Mouse (Mus musculus) forebrain, embryonic 15.5 days (tissue): ENCODE measurements around the gene Ncoa3. TPM values are rescaled to one million over a fixed set of nuclear protein-coding genes. Genes with fewer than 3 reads are reported as not detected.
"Not testable (repeated sequence)": the region's sequence is repeated elsewhere in the genome, so short reads cannot be mapped to it uniquely, and the experiment has no call there.

Experiments used
- ATAC-seq: fragments of 200-750 bp; cut with Nextera tagmentation; replicated peaks from 2 replicates; pipeline ENCODE4 v1.8.0; 2017; ENCODE audit warnings: mild to moderate bottlenecking, moderate TSS enrichment, moderate library complexity
- H3K27ac ChIP-seq: fragments of 300-500 bp; sonication (generic); replicated peaks from 2 replicates; pipeline ENCODE4 v1.5.1; 2015; ENCODE audit warnings: mild to moderate bottlenecking, inconsistent platforms
- H3K27me3 ChIP-seq: fragments of 300-500 bp; sonication (generic); 2 replicates; pipeline ENCODE4 v1.6.1; 2015; ENCODE audit warnings: inconsistent platforms
- H3K36me3 ChIP-seq: fragments of 300-500 bp; sonication (generic); 2 replicates; pipeline ENCODE4 v1.6.1; 2015; ENCODE audit warnings: mild to moderate bottlenecking, inconsistent platforms
- H3K4me1 ChIP-seq: fragments of 300-500 bp; sonication (generic); 2 replicates; pipeline ENCODE4 v1.6.1; 2015; ENCODE audit warnings: inconsistent platforms
- H3K4me2 ChIP-seq: fragments of 300-500 bp; sonication (generic); replicated peaks from 2 replicates; pipeline ENCODE4 v1.6.1; 2015; ENCODE audit warnings: mild to moderate bottlenecking, inconsistent platforms
- H3K4me3 ChIP-seq: fragments of 300-500 bp; sonication (generic); 2 replicates; pipeline ENCODE4 v1.5.1; 2015; ENCODE audit warnings: mild to moderate bottlenecking, inconsistent platforms
- H3K9ac ChIP-seq: fragments of 300-500 bp; sonication (generic); replicated peaks from 2 replicates; pipeline ENCODE4 v1.6.1; 2015; ENCODE audit warnings: mild to moderate bottlenecking, inconsistent platforms
- H3K9me3 ChIP-seq: fragments of 300-500 bp; sonication (generic); 2 replicates; pipeline ENCODE4 v1.6.1; 2016; ENCODE audit warnings: inconsistent platforms
- WGBS: fragments of 180-500 bp; shearing (Covaris S2); methylation state at CpG from one replicate; pipeline ENCODE4 v1.1.7; 2015; ENCODE audit warnings: mixed read lengths; 5-methylcytosine and 5-hydroxymethylcytosine counted together
- polyA plus RNA-seq: library from polyadenylated mRNA; unstranded; fragments of >200 nt; fragmentation: Nextera tagmentation; extraction: Ambion mirVana; gene quantifications from 2 replicates; pipeline ENCODE4 v1.2.1, GENCODE M21; 2015

The Ncoa3 gene
- polyA plus RNA-seq, 1 experiment from 2014 or later: 9.7 TPM

DNA sequence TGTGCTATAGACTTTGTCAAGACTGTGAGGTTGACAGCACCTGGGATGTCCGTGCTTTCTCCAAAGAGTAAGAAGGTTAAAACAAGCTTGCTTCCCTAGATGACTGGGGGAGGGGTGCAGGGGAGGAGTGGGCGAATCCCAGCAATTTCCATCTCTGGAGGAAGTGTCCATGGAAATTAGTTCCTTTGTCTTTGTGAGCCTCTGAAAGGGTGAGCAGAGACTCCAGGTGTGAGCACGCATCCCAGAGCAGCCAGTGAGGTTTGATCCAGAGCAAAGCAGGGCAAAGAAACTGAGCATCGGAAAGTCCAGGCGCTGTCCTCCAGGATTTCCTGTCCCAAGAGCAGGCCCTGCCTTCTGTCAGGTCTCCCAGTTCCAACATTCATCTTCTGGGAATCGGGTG lies 81.9 kb downstream of the Ncoa3 start:
- Histone ChIP-seq H3K9me3 (no peaks in the 10 kb centered on the region), H3K27ac (no peak overlapping the region), H3K36me3 (peaks cover 27% of the 10 kb centered on the region), H3K4me1 (no peaks in the 10 kb centered on the region), H3K9ac (no peak overlapping the region), H3K4me2 (no peak overlapping the region), H3K4me3 (no peak overlapping the region), H3K27me3 (no peaks in the 10 kb centered on the region)
- ATAC-seq: no peak
- WGBS: 73% methylated on average over 6 of the region's 6 CpGs

DNA sequence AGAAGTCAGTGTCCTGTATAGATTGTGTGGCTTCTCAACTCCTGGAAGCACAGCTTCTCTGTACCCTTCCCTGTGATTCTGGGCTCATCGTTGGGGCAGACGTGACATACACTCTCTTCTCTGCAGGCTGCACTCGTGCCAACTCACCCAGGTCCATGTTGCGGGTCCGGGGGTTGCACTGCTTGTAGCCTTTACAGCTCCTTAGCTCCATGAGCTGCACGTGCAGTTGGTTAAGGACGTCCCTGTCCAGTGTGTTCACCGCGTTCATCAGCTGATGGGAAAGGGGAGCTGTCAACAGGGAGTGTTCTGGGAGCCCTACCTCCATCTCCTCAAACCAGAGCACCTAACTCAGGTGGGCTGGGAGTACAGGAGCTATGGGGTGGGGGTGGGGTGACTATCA lies 84.9 kb downstream of the Ncoa3 start:
- Histone ChIP-seq H3K4me3 (no peak overlapping the region), H3K27me3 (no peaks in the 10 kb centered on the region), H3K9me3 (no peaks in the 10 kb centered on the region), H3K27ac (no peak overlapping the region), H3K4me2 (no peak overlapping the region), H3K36me3 (0 out of 2 replicates have a peak, but pooled peaks cover 5% of the 10 kb centered on the region), H3K4me1 (no peaks in the 10 kb centered on the region), H3K9ac (no peak overlapping the region)
- 93% methylated on average over 9 of the region's 9 CpGs for WGBS
- no peak for ATAC-seq

DNA sequence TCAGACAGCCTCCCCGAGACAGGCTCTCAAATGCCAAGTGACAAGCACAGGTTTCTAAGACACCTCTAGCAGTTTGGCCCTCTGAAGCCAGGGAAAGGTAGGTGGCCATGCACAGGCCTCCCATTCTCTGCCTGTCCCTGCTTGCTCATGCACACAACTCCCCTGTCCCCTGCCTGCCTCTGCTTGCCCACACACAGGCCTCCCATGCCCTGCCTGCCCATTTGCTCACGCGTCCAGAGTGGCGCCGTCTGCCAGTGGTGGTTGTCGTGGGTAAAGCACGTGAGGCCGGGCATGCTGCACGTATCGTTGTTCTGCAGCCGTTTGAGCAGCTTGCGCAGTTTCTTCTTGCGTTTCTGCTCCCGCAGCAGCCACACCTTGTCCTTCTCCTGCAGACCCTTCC lies 86.8 kb downstream of the Ncoa3 start:
- H3K9ac ChIP-seq: no peak overlapping the region
- ATAC-seq: no peak
- no peaks in the 10 kb centered on the region for H3K36me3 ChIP-seq
- H3K27ac ChIP-seq: no peak overlapping the region
- H3K4me1 ChIP-seq: no peaks in the 10 kb centered on the region
- H3K9me3 ChIP-seq: no peaks in the 10 kb centered on the region
- 93% methylated on average over 14 of the region's 14 CpGs for WGBS
- H3K4me2 ChIP-seq: no peak overlapping the region
- H3K4me3 ChIP-seq: no peak overlapping the region
- no peaks in the 10 kb centered on the region for H3K27me3 ChIP-seq

- H3K4me3 ChIP-seq: no peak overlapping the region
- no peak overlapping the region for H3K27ac ChIP-seq
- H3K36me3 ChIP-seq: no peaks in the 10 kb centered on the region
- H3K9me3 ChIP-seq: no peaks in the 10 kb centered on the region
- 61% methylated on average over 17 of the region's 17 CpGs for WGBS
- H3K4me1 ChIP-seq: no peaks in the 10 kb centered on the region
- H3K27me3 ChIP-seq: no peaks in the 10 kb centered on the region
- ATAC-seq: no peak
- no peak overlapping the region for H3K4me2 ChIP-seq
- no peak overlapping the region for H3K9ac ChIP-seq
Measured at GRCm38 (mm10) chr2:166079961-166080885, 87.8 kb downstream of the Ncoa3 start.

DNA sequence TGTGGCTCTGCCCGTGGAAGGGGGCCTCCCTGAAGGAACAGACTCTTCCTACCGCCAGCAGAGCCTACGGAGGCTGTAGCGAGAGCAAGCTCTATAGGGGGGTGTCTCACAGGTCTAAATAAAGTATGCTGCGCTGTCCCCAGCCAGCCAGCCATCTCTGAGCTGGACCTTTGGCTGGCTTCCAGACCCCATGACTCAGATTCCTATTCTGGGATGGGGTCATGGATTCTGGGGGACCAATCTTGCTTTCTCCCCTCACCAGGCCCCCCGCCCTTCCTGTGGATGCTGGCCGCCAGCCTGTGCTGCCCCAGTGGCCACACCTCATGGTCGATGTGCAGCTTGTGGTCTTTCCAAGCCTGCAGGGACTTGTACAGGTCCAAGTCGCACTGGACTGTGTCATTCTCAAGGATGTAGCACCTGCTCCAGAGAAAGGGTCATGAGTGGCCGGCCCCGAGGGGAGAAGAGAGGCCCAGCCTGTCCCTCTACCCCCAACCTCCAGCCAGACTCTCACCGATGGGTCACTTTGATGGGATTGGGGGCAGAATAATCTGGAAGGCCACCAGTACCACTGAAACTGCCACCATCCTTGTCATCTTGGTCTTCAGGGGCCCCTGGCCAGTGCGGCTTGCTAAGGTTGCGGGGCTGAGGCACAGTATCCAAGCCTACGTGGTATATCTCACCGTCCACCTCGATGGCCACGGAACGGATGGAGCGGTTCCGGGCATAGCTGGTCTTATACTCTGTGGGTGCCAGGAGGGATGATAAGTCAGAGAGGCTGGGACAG lies 88.7 kb downstream of the Ncoa3 start:
- no peak for ATAC-seq
- Histone ChIP-seq H3K27me3 (no peaks in the 10 kb centered on the region), H3K36me3 (no peaks in the 10 kb centered on the region), H3K4me2 (no peak overlapping the region), H3K4me3 (no peak overlapping the region), H3K4me1 (no peaks in the 10 kb centered on the region), H3K27ac (no peak overlapping the region), H3K9ac (no peak overlapping the region), H3K9me3 (no peaks in the 10 kb centered on the region)
- 85% methylated on average over 21 of the region's 21 CpGs for WGBS

- ATAC-seq: no peak
- Histone ChIP-seq H3K9me3 (no peaks in the 10 kb centered on the region), H3K4me2 (no peak overlapping the region), H3K36me3 (no peaks in the 10 kb centered on the region), H3K4me3 (no peak overlapping the region), H3K27me3 (no peaks in the 10 kb centered on the region), H3K4me1 (no peaks in the 10 kb centered on the region), H3K9ac (no peak overlapping the region), H3K27ac (no peak overlapping the region)
- WGBS: 64% methylated on average over 5 of the region's 5 CpGs
Measured at GRCm38 (mm10) chr2:166082193-166082592, 89.8 kb downstream of the Ncoa3 start.

- WGBS: 84% methylated on average over 10 of the region's 10 CpGs
- no peak overlapping the region for H3K27ac ChIP-seq
- H3K4me1 ChIP-seq: no peaks in the 10 kb centered on the region
- no peaks in the 10 kb centered on the region for H3K9me3 ChIP-seq
- H3K4me2 ChIP-seq: no peak overlapping the region
- ATAC-seq: no peak
- no peaks in the 10 kb centered on the region for H3K36me3 ChIP-seq
- no peaks in the 10 kb centered on the region for H3K27me3 ChIP-seq
- H3K4me3 ChIP-seq: no peak overlapping the region
- no peak overlapping the region for H3K9ac ChIP-seq
Measured at GRCm38 (mm10) chr2:166082661-166083060, 90.2 kb downstream of the Ncoa3 start.

DNA sequence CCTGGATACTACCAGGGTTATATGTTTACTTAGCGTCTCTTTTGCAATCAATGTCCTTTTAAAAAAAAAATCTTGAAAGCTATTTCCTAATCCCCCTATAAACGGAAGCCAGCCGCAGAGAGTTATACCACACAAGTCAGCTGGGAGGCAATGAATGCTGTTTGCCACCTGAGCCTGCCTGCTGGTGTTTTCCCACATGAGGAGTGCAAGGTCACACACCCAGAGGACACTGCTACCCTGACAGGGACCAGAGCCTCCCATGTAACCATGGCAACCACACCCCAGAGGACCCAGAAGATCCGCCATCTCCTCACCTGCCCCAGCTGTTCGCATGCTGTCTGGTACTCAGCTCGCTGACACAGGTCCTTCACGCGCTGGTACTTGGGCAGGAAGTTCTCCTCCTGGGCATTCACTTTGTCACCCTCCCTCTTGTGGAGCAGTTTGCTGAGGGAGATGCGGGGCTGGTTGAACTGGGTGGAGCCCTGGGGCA lies 91.2 kb downstream of the Ncoa3 start:
- WGBS: 87% methylated on average over 9 of the region's 9 CpGs
- H3K36me3 ChIP-seq: no peaks in the 10 kb centered on the region
- no peak overlapping the region for H3K4me2 ChIP-seq
- no peak overlapping the region for H3K9ac ChIP-seq
- H3K27me3 ChIP-seq: no peaks in the 10 kb centered on the region
- no peak overlapping the region for H3K27ac ChIP-seq
- no peaks in the 10 kb centered on the region for H3K4me1 ChIP-seq
- ATAC-seq: no peak
- H3K4me3 ChIP-seq: no peak overlapping the region
- no peaks in the 10 kb centered on the region for H3K9me3 ChIP-seq

- Histone ChIP-seq H3K9me3 (no peaks in the 10 kb centered on the region), H3K4me1 (no peaks in the 10 kb centered on the region), H3K36me3 (no peaks in the 10 kb centered on the region), H3K4me3 (no peak overlapping the region), H3K4me2 (no peak overlapping the region), H3K27me3 (no peaks in the 10 kb centered on the region), H3K9ac (no peak overlapping the region), H3K27ac (no peak overlapping the region)
- 90% methylated on average over 7 of the region's 7 CpGs for WGBS
- ATAC-seq: no peak
Measured at GRCm38 (mm10) chr2:166084111-166084510, 91.7 kb downstream of the Ncoa3 start.

GRCm38 (mm10) chr2:166084964-166085363 lies 92.5 kb downstream of the Ncoa3 start:
- ATAC-seq, H3K27ac ChIP-seq, H3K36me3 ChIP-seq, H3K9me3 ChIP-seq, H3K4me3 ChIP-seq, H3K4me2 ChIP-seq, H3K27me3 ChIP-seq, H3K9ac ChIP-seq, H3K4me1 ChIP-seq: not testable (repeated sequence)
- WGBS: 29% methylated on average over 6 of the region's 6 CpGs

DNA sequence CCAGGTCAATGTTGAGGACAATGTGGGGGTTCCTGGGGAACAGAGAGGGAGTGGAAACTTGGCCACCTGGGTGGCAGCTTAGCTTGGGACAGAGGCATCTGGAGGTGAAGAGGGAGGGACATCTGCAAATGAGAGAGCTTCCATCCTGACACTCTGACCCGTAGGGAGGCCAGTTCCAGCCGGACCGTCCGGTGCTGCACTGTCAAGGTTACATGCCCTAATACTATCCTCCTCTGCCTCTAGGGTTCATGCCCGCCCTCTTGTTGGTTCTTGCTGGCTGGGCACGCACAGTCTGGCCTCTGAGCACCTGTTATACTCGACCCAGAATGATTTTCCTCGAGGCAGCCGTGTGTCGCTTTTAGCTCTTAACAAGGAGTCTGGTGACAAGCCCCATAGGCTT lies 93.3 kb downstream of the Ncoa3 start:
- Histone ChIP-seq H3K27me3 (no peaks in the 10 kb centered on the region), H3K27ac (no peak overlapping the region), H3K9me3 (no peaks in the 10 kb centered on the region), H3K36me3 (no peaks in the 10 kb centered on the region), H3K9ac (no peak overlapping the region), H3K4me1 (no peaks in the 10 kb centered on the region), H3K4me3 (no peak overlapping the region), H3K4me2 (no peak overlapping the region)
- no peak for ATAC-seq
- WGBS: 91% methylated on average over 10 of the region's 10 CpGs

DNA sequence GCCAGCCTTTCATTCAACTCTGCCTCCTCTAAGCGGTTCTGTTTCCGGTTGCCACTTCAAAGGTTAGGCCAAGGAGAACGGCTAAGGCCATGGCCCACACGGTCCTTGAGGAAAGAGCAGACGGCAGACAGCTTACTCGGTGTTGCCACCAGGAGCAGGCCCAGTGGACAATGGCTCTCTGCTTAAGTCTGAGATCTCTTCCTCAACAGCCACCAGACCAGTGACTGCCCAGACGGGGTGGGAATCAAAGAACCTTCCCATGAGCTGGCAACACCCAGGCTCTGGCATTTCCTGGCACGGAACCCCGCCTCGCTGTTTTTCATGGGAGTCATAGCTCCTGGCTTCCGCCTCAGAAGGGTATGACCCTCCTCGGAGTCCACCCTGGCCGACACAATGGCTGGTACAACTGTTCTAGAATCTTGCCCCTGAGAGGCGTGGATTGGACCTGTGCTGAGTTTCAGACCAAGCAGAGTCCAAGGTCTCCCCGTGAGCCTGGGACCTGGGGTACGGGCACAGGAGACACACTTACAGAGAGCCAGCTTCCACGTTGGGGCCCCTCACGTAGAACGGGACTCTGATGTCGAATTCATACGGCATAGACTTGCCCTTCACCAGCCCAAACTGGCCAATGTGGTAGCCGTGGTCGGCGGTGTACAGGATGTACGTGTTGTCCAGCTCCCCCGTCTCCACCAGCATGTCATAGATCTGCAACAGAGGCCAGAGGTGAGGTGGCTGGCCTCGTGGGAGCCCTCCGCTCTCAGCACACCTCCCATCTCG lies 94.2 kb downstream of the Ncoa3 start:
- 88% methylated on average over 29 of the region's 29 CpGs for WGBS
- Histone ChIP-seq H3K36me3 (no peaks in the 10 kb centered on the region), H3K4me2 (no peak overlapping the region), H3K9ac (no peak overlapping the region), H3K27ac (no peak overlapping the region), H3K4me3 (no peak overlapping the region), H3K4me1 (no peaks in the 10 kb centered on the region), H3K9me3 (no peaks in the 10 kb centered on the region), H3K27me3 (no peaks in the 10 kb centered on the region)
- no peak for ATAC-seq
